Mouse (Mus musculus): ENCODE measurements around the gene Hsp90ab1. TPM values are rescaled to one million over a fixed set of nuclear protein-coding genes. Genes with fewer than 3 reads are reported as not detected.

Gene Hsp90ab1
- polyA plus RNA-seq, 1 experiment from 2014 or later, result 1,233 TPM

GRCm38 (mm10) chr17:45575123-45575897 lies 2.2 kb upstream of the Hsp90ab1 start:
- 90% methylated on average over 8 of the region's 8 CpGs for WGBS
- H3K4me3 ChIP-seq (ENCODE audit: control insufficient read depth in 1 of 2, insufficient read depth in 1 of 2, low read depth in 1 of 2, low read length in 2 of 2), result no peak overlapping the region
- peaks cover 19% of the 10 kb centered on the region for H3K36me3 ChIP-seq (ENCODE audit: control insufficient read depth, insufficient read depth, low read length)
- H3K27ac ChIP-seq (replicated peaks in 1 of 2; ENCODE audit: control insufficient read depth in 1 of 2, insufficient read depth in 1 of 2, low read depth in 2 of 2, low read length in 2 of 2), result peak overlapping the region in 1 of 2 experiments; percentile 99; a peak in 1 of 4 replicates
- H3K4me1 ChIP-seq (ENCODE audit: control insufficient read depth in 2 of 2, insufficient read depth in 2 of 2, low read length in 2 of 2), result peaks cover 13 to 32% of the 10 kb centered on the region in 2 experiments
- no peaks in the 10 kb centered on the region for H3K9me3 ChIP-seq (ENCODE audit: control insufficient read depth, low read length)
- peak overlapping the region; percentile 92 for H3K4me2 ChIP-seq (ENCODE audit: low read length)
- peak overlapping the region; percentile 100 for H3K9ac ChIP-seq (ENCODE audit: low read length)
- H3K27me3 ChIP-seq (ENCODE audit: control insufficient read depth, insufficient read depth, low read length), result no peaks in the 10 kb centered on the region
- no peak for ATAC-seq (ENCODE audit: insufficient number of reproducible peaks, insufficient read depth, low FRiP score, low read depth)

GRCm38 (mm10) chr17:45574129-45574761 lies 1.2 kb upstream of the Hsp90ab1 start:
- Histone ChIP-seq H3K27ac (replicated peaks in 1 of 2; ENCODE audit: control insufficient read depth in 1 of 2, insufficient read depth in 1 of 2, low read depth in 2 of 2, low read length in 2 of 2) (peak overlapping the region; percentile 99), H3K9ac (ENCODE audit: low read length) (peak overlapping the region; percentile 100), H3K9me3 (ENCODE audit: control insufficient read depth, low read length) (no peaks in the 10 kb centered on the region), H3K4me2 (ENCODE audit: low read length) (peak overlapping the region; percentile 92), H3K36me3 (ENCODE audit: control insufficient read depth, insufficient read depth, low read length) (peaks cover 29% of the 10 kb centered on the region), H3K4me1 (ENCODE audit: control insufficient read depth in 2 of 2, insufficient read depth in 2 of 2, low read length in 2 of 2) (peaks cover 13 to 36% of the 10 kb centered on the region in 2 experiments), H3K27me3 (ENCODE audit: control insufficient read depth, insufficient read depth, low read length) (no peaks in the 10 kb centered on the region), H3K4me3 (ENCODE audit: control insufficient read depth in 1 of 2, insufficient read depth in 1 of 2, low read depth in 1 of 2, low read length in 2 of 2) (peak overlapping the region; percentile 97 to 100)
- ATAC-seq (ENCODE audit: insufficient number of reproducible peaks, insufficient read depth, low FRiP score, low read depth), result no peak; the same call in 1 of the 2 replicates
- 1% methylated on average over 17 of the region's 17 CpGs for WGBS

- ATAC-seq (ENCODE audit: insufficient number of reproducible peaks, insufficient read depth, low FRiP score, low read depth), result peak; percentile 71
- peak overlapping the region; percentile 92 for H3K4me2 ChIP-seq (ENCODE audit: low read length)
- no peaks in the 10 kb centered on the region for H3K9me3 ChIP-seq (ENCODE audit: control insufficient read depth, low read length)
- peak overlapping the region; percentile 97 to 100 for H3K4me3 ChIP-seq (ENCODE audit: control insufficient read depth in 1 of 2, insufficient read depth in 1 of 2, low read depth in 1 of 2, low read length in 2 of 2)
- H3K27ac ChIP-seq (replicated peaks in 1 of 2; ENCODE audit: control insufficient read depth in 1 of 2, insufficient read depth in 1 of 2, low read depth in 2 of 2, low read length in 2 of 2), result peak overlapping the region; percentile 99
- H3K9ac ChIP-seq (ENCODE audit: low read length), result peak overlapping the region; percentile 100
- no peaks in the 10 kb centered on the region for H3K27me3 ChIP-seq (ENCODE audit: control insufficient read depth, insufficient read depth, low read length)
- under 1% methylated on average over 18 of the region's 18 CpGs for WGBS
- H3K4me1 ChIP-seq (ENCODE audit: control insufficient read depth in 2 of 2, insufficient read depth in 2 of 2, low read length in 2 of 2), result peaks cover 13 to 36% of the 10 kb centered on the region in 2 experiments
- H3K36me3 ChIP-seq (ENCODE audit: control insufficient read depth, insufficient read depth, low read length), result peaks cover 34% of the 10 kb centered on the region
Measured at GRCm38 (mm10) chr17:45573780-45574123, 681 bp upstream of the Hsp90ab1 start.

GRCm38 (mm10) chr17:45572103-45573086 lies 676 bp downstream of the Hsp90ab1 start:
- peaks cover 48% of the 10 kb centered on the region for H3K36me3 ChIP-seq (ENCODE audit: control insufficient read depth, insufficient read depth, low read length)
- H3K9me3 ChIP-seq (ENCODE audit: control insufficient read depth, low read length), result no peaks in the 10 kb centered on the region
- H3K27ac ChIP-seq (replicated peaks in 1 of 2; ENCODE audit: control insufficient read depth in 1 of 2, insufficient read depth in 1 of 2, low read depth in 2 of 2, low read length in 2 of 2), result peak overlapping the region; percentile 97 to 99
- H3K4me1 ChIP-seq (ENCODE audit: control insufficient read depth in 2 of 2, insufficient read depth in 2 of 2, low read length in 2 of 2), result peaks cover 6 to 28% of the 10 kb centered on the region in 2 experiments; a peak in 3 of 4 replicates
- peak; percentile 54 for ATAC-seq (ENCODE audit: insufficient number of reproducible peaks, insufficient read depth, low FRiP score, low read depth)
- H3K4me3 ChIP-seq (ENCODE audit: control insufficient read depth in 1 of 2, insufficient read depth in 1 of 2, low read depth in 1 of 2, low read length in 2 of 2), result peak overlapping the region; percentile 97 to 100
- under 1% methylated on average over 54 of the region's 57 CpGs for WGBS
- H3K9ac ChIP-seq (ENCODE audit: low read length), result peak overlapping the region; percentile 100
- no peaks in the 10 kb centered on the region for H3K27me3 ChIP-seq (ENCODE audit: control insufficient read depth, insufficient read depth, low read length)
- peak overlapping the region; percentile 92 for H3K4me2 ChIP-seq (ENCODE audit: low read length)

- Histone ChIP-seq H3K9ac (ENCODE audit: low read length) (peak overlapping the region; percentile 36; the same call in 1 of the 2 replicates), H3K27me3 (ENCODE audit: control insufficient read depth, insufficient read depth, low read length) (no peaks in the 10 kb centered on the region), H3K4me1 (ENCODE audit: control insufficient read depth in 2 of 2, insufficient read depth in 2 of 2, low read length in 2 of 2) (peaks cover 10 to 28% of the 10 kb centered on the region in 2 experiments; a peak in 3 of 4 replicates)
Measured at GRCm38 (mm10) chr17:45569999-45570398, 3.1 kb downstream of the Hsp90ab1 start.

GRCm38 (mm10) chr17:45568990-45569389 lies 4.1 kb downstream of the Hsp90ab1 start:
- no peaks in the 10 kb centered on the region for H3K27me3 ChIP-seq (ENCODE audit: control insufficient read depth, insufficient read depth, low read length)
- 84% methylated on average over 12 of the region's 12 CpGs for WGBS
- no peak for ATAC-seq (ENCODE audit: insufficient number of reproducible peaks, insufficient read depth, low FRiP score, low read depth)
- no peak overlapping the region for H3K9ac ChIP-seq (ENCODE audit: low read length)
- H3K4me1 ChIP-seq (ENCODE audit: control insufficient read depth in 2 of 2, insufficient read depth in 2 of 2, low read length in 2 of 2), result peaks cover 12 to 27% of the 10 kb centered on the region in 2 experiments; a peak in 3 of 4 replicates
- H3K9me3 ChIP-seq (ENCODE audit: control insufficient read depth, low read length), result no peaks in the 10 kb centered on the region
- no peak overlapping the region for H3K27ac ChIP-seq (replicated peaks in 1 of 2; ENCODE audit: control insufficient read depth in 1 of 2, insufficient read depth in 1 of 2, low read depth in 2 of 2, low read length in 2 of 2)
- no peak overlapping the region for H3K4me2 ChIP-seq (ENCODE audit: low read length)
- H3K4me3 ChIP-seq (ENCODE audit: control insufficient read depth in 1 of 2, insufficient read depth in 1 of 2, low read depth in 1 of 2, low read length in 2 of 2), result no peak overlapping the region
- peaks cover 74% of the 10 kb centered on the region for H3K36me3 ChIP-seq (ENCODE audit: control insufficient read depth, insufficient read depth, low read length)

More at GRCm38 (mm10) chr17:45569999-45570398, 3.1 kb downstream of the Hsp90ab1 start:
- no peak overlapping the region for H3K4me3 ChIP-seq (ENCODE audit: control insufficient read depth in 1 of 2, insufficient read depth in 1 of 2, low read depth in 1 of 2, low read length in 2 of 2)
- no peak overlapping the region for H3K27ac ChIP-seq (replicated peaks in 1 of 2; ENCODE audit: control insufficient read depth in 1 of 2, insufficient read depth in 1 of 2, low read depth in 2 of 2, low read length in 2 of 2)
- no peaks in the 10 kb centered on the region for H3K9me3 ChIP-seq (ENCODE audit: control insufficient read depth, low read length)
- ATAC-seq (ENCODE audit: insufficient number of reproducible peaks, insufficient read depth, low FRiP score, low read depth), result no peak
- H3K36me3 ChIP-seq (ENCODE audit: control insufficient read depth, insufficient read depth, low read length), result peaks cover 72% of the 10 kb centered on the region
- no peak overlapping the region for H3K4me2 ChIP-seq (ENCODE audit: low read length)
- WGBS, result 79% methylated on average over 4 of the region's 4 CpGs

GRCm38 (mm10) chr17:45567162-45567601 lies 5.9 kb downstream of the Hsp90ab1 start:
- H3K27me3 ChIP-seq (ENCODE audit: control insufficient read depth, insufficient read depth, low read length), result no peaks in the 10 kb centered on the region
- H3K4me2 ChIP-seq (ENCODE audit: low read length), result no peak overlapping the region
- 14% methylated on average over 4 of the region's 4 CpGs for WGBS
- peaks cover 12 to 27% of the 10 kb centered on the region in 2 experiments; a peak in 3 of 4 replicates for H3K4me1 ChIP-seq (ENCODE audit: control insufficient read depth in 2 of 2, insufficient read depth in 2 of 2, low read length in 2 of 2)
- peaks cover 74% of the 10 kb centered on the region for H3K36me3 ChIP-seq (ENCODE audit: control insufficient read depth, insufficient read depth, low read length)
- no peak for ATAC-seq (ENCODE audit: insufficient number of reproducible peaks, insufficient read depth, low FRiP score, low read depth)
- no peak overlapping the region for H3K4me3 ChIP-seq (ENCODE audit: control insufficient read depth in 1 of 2, insufficient read depth in 1 of 2, low read depth in 1 of 2, low read length in 2 of 2)
- peak overlapping the region in 1 of 2 experiments; percentile 8; a peak in 2 of 4 replicates for H3K27ac ChIP-seq (replicated peaks in 1 of 2; ENCODE audit: control insufficient read depth in 1 of 2, insufficient read depth in 1 of 2, low read depth in 2 of 2, low read length in 2 of 2)
- H3K9ac ChIP-seq (ENCODE audit: low read length), result no peak overlapping the region
- H3K9me3 ChIP-seq (ENCODE audit: control insufficient read depth, low read length), result no peaks in the 10 kb centered on the region

All from heart, embryonic 14.5 days (tissue).